Mouse (Mus musculus): ENCODE measurements around the gene Iqcf3.
A peak's percentile ranks its signal among the peaks of the same experiment; 100 is the strongest.
"Not testable (repeated sequence)": the region's sequence is repeated elsewhere in the genome, so short reads cannot be mapped to it uniquely, and the experiment has no call there.

The Iqcf3 gene

GRCm38 (mm10) chr9:106561531-106561930 lies at the start of gene Iqcf3:
Iqcf3 (minus strand) TSS chr9:106561631.
- no peak for DNase-seq (ENCODE audit: extremely low read depth, low read depth)

- no peak for DNase-seq (ENCODE audit: extremely low read depth, low read depth)
Measured at GRCm38 (mm10) chr9:106610727-106611126, 49.3 kb upstream of the Iqcf3 start.

GRCm38 (mm10) chr9:106600546-106600945 lies 39.1 kb upstream of the Iqcf3 start:
- DNase-seq (ENCODE audit: extremely low read depth, low read depth), result peak; percentile 15

- DNase-seq (ENCODE audit: extremely low read depth, low read depth), result no peak
Measured at GRCm38 (mm10) chr9:106598466-106598865, 37.0 kb upstream of the Iqcf3 start.

GRCm38 (mm10) chr9:106595836-106596235 lies 34.4 kb upstream of the Iqcf3 start:
- DNase-seq (ENCODE audit: extremely low read depth, low read depth), result no peak

GRCm38 (mm10) chr9:106595402-106595801 lies 34.0 kb upstream of the Iqcf3 start:
- not testable (repeated sequence) for DNase-seq (ENCODE audit: extremely low read depth, low read depth)

- no peak for DNase-seq (ENCODE audit: extremely low read depth, low read depth)
Measured at GRCm38 (mm10) chr9:106592158-106592557, 30.7 kb upstream of the Iqcf3 start.

- DNase-seq (ENCODE audit: extremely low read depth, low read depth), result no peak
Measured at GRCm38 (mm10) chr9:106582552-106582951, 21.1 kb upstream of the Iqcf3 start.

GRCm38 (mm10) chr9:106580016-106580415 lies 18.6 kb upstream of the Iqcf3 start:
- no peak for DNase-seq (ENCODE audit: extremely low read depth, low read depth)

- DNase-seq (ENCODE audit: extremely low read depth, low read depth), result no peak
Measured at GRCm38 (mm10) chr9:106576112-106576511, 14.7 kb upstream of the Iqcf3 start.

GRCm38 (mm10) chr9:106573366-106573765 lies 11.9 kb upstream of the Iqcf3 start:
- DNase-seq (ENCODE audit: extremely low read depth, low read depth), result no peak

GRCm38 (mm10) chr9:106572186-106572585 lies 10.8 kb upstream of the Iqcf3 start:
- DNase-seq (ENCODE audit: extremely low read depth, low read depth), result no peak

- DNase-seq (ENCODE audit: extremely low read depth, low read depth), result no peak
Measured at GRCm38 (mm10) chr9:106570896-106571295, 9.5 kb upstream of the Iqcf3 start, which contains the start of gene Iqcf4. Iqcf4 (minus strand) TSS chr9:106570996.

GRCm38 (mm10) chr9:106566437-106566836 lies 5.0 kb upstream of the Iqcf3 start:
- no peak for DNase-seq (ENCODE audit: extremely low read depth, low read depth)

- no peak for DNase-seq (ENCODE audit: extremely low read depth, low read depth)
Measured at GRCm38 (mm10) chr9:106564025-106564424, 2.6 kb upstream of the Iqcf3 start.

- DNase-seq (ENCODE audit: extremely low read depth, low read depth), result no peak
Measured at GRCm38 (mm10) chr9:106562291-106562690, 860 bp upstream of the Iqcf3 start.

- DNase-seq (ENCODE audit: extremely low read depth, low read depth), result no peak
Measured at GRCm38 (mm10) chr9:106534975-106535374, 26.5 kb downstream of the Iqcf3 start.

GRCm38 (mm10) chr9:106534296-106534695 lies 27.1 kb downstream of the Iqcf3 start:
- DNase-seq (ENCODE audit: extremely low read depth, low read depth), result no peak

- DNase-seq (ENCODE audit: extremely low read depth, low read depth), result peak; percentile 43
Measured at GRCm38 (mm10) chr9:106531833-106532232, 29.6 kb downstream of the Iqcf3 start.

GRCm38 (mm10) chr9:106519909-106520308 lies 41.5 kb downstream of the Iqcf3 start:
- DNase-seq (ENCODE audit: extremely low read depth, low read depth), result peak; percentile 29

GRCm38 (mm10) chr9:106519433-106519832 lies 42.0 kb downstream of the Iqcf3 start:
- DNase-seq (ENCODE audit: extremely low read depth, low read depth), result no peak

- no peak for DNase-seq (ENCODE audit: extremely low read depth, low read depth)
Measured at GRCm38 (mm10) chr9:106514273-106514672, 47.2 kb downstream of the Iqcf3 start, which contains the start of gene Iqcf5. Iqcf5 (plus strand) TSS chr9:106514573.

- DNase-seq (ENCODE audit: extremely low read depth, low read depth), result no peak
Measured at GRCm38 (mm10) chr9:106513566-106513965, 47.9 kb downstream of the Iqcf3 start.

Data from MEL-GATA-1-ER (cell line).